Mouse (Mus musculus): ENCODE results near the gene Nuak1. TPM values are rescaled to one million over a fixed set of nuclear protein-coding genes. Genes with fewer than 3 reads are reported as not detected.

The Nuak1 gene
- total RNA-seq, 4 experiments from 2014 or later: 10.1 to 13.6 (median 12.1) TPM

- DNase-seq: no peak
Observed at GRCm38 (mm10) chr10:84329822-84330221, 110.6 kb downstream of the Nuak1 start.

- no peak for DNase-seq
Observed at GRCm38 (mm10) chr10:84329336-84329735, 111.1 kb downstream of the Nuak1 start.

GRCm38 (mm10) chr10:84324018-84324417 is 116.4 kb downstream of the Nuak1 start:
- no peak for DNase-seq

Other genes with a start within 250 kb of the Nuak1 start
- 10 to 100 TPM; 27.5 to 33.1 (median 29.3) TPM for gene Ckap4, start 93.5 kb upstream of the Nuak1 start, total RNA-seq (2022)
- 10 to 100 TPM; 45.8 to 51.1 (median 48.8) TPM for gene Tcp11l2, start 136.0 kb upstream of the Nuak1 start, total RNA-seq (2022)
- gene Polr3b, start 181.7 kb upstream of the Nuak1 start, total RNA-seq (2022): 10 to 100 TPM; 27.4 to 32.3 (median 31.2) TPM

Measured in adrenal gland, adult 8-10 months (tissue).